Mouse (Mus musculus) urinary bladder, postnatal 10 days (tissue): ENCODE data around the gene Olfr1158.
"Not testable (repeated sequence)": the region's sequence is repeated elsewhere in the genome, so short reads cannot be mapped to it uniquely, and the experiment has no call there.

Experiments used
- DNase-seq: peaks from one replicate; pipeline ENCODE4 v3.0.0; 2022; ENCODE audit warnings: low spot score

Gene Olfr1158

GRCm38 (mm10) chr2:87989813-87990212, at the start of gene Olfr1158:
TSS of gene Olfr1158 (plus strand) at chr2:87990113.
- no peak for DNase-seq

DNA sequence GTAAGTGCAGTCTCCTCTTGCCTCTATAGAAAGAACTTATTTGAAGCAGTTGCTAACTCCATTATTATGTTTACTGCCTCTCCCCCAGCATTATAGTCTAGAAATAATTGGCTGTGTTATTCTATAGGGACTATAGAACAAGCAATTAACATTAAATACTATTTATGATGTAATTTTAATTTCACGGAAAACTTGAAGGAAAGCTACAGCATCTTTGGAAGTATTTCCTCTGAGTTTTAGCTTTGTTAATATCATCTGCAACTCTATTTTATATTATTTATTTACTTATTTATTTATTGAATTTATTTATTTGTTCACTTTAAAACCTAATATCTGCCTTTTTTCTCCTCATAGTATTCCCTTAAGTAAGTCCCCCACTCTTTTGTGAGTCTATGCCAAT, 44.9 kb upstream of the Olfr1158 start, which contains the start of gene Olfr1155:
Gene Olfr1155, minus strand, starts transcription at position 101 of the 400 bp plus-strand sequence.
- no peak for DNase-seq

DNA sequence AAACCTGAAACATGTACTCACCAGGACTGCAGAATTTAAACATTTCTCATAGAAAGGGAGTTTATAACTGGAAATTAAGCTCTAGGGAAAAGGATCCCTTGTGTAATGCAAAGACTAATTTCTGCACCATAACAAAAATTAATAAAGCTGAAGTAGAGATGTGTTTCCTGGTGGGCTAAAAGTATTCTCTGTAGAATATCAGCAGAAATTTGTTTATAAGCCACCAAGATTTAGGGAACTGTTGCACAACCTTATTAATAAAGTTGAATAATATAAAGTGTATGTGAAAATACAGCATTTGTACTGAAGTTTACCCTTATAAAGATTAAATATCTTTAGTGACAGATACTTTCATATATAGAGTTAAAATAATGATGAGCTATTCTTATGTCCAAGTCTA, 36.9 kb upstream of the Olfr1158 start, which contains the start of gene Olfr1156:
Gene Olfr1156, minus strand, starts transcription at position 101 of the 400 bp plus-strand sequence.
- DNase-seq, result no peak

DNA sequence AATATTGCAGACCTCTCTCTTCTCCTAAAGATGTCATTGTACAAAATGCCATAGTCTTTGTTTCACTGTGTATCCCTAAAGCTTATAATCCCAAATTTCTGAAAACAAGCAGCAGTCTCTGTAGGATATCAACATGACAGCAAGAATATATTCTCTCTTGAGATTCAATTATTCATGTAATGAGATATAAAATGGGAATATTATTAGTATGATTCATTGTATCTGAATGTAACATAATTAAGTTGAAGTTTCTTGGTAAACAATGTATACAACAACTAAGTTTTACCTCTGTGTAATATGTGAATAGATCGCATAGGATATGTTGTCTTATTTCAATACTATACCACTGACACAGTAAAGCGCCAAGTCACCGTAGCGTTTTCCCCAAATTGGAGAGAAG, 21.7 kb upstream of the Olfr1158 start, which contains the start of gene Olfr1157:
Gene Olfr1157, minus strand, starts transcription at position 101 of the 400 bp plus-strand sequence.
- no peak for DNase-seq

DNA sequence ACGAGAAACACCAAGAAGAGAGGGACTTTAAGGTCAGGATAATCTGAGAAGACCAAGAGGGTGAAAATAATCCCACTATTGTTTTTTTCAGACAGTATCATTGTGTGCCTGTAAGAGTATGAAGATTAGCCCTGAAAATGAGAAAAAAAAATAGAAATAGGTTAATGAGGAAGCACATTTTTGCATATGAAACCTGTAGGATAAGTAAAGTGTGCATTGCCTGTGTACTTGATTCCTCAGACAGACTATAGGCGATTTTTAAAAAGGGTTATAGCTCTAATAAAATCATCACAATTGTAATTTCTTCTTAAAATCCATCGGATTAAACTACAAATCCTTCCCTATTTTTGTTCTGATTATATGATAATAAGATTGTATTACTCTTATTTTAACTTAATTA, 15.3 kb upstream of the Olfr1158 start, which contains the start of gene Olfr74:
Gene Olfr74, minus strand, starts transcription at position 101 of the 400 bp plus-strand sequence.
- DNase-seq, result no peak

GRCm38 (mm10) chr2:88007515-88008318, 17.8 kb downstream of the Olfr1158 start, which contains the start of gene Olfr1160:
TSS of gene Olfr1160 (minus strand) at chr2:88008268.
- no peak for DNase-seq

GRCm38 (mm10) chr2:88022474-88022873, 32.6 kb downstream of the Olfr1158 start, which contains the start of gene Olfr1161:
TSS of gene Olfr1161 (plus strand) at chr2:88022774.
- DNase-seq, result not testable (repeated sequence)

DNA sequence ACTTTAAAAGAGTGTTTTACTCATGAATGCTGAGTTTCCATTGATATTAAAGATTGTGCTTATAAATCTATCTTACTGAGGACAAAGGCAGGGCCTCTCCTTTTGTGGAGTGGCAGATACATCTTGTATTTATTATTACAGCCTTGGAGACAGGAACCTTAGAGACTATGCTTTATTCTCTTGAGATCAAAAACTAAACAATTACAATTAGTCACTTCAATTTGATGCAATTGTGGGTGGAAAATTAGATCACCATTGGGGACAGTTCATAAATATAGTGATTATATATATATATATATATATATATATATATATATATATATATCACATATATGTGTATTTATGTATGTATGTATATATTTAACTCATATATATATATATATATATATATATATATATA, 47.7 kb downstream of the Olfr1158 start, which contains the start of gene Olfr73:
Gene Olfr73, minus strand, starts transcription at position 101 of the 400 bp plus-strand sequence.
- DNase-seq, result no peak
